Mouse (Mus musculus): ENCODE data around the gene Fam120a. TPM values are rescaled to one million over a fixed set of nuclear protein-coding genes. Genes with fewer than 3 reads are reported as not detected.

The Fam120a gene
- polyA plus RNA-seq, 1 experiment from 2014 or later: 13.9 TPM

GRCm38 (mm10) chr13:48982482-48983098, 14.8 kb upstream of the Fam120a start:
- Histone ChIP-seq H3K4me3 (no peak overlapping the region), H3K4me2 (replicated peaks) (no peak overlapping the region), H3K9ac (replicated peaks) (no peak overlapping the region), H3K27ac (replicated peaks) (no peak overlapping the region), H3K4me1 (no peaks in the 10 kb centered on the region), H3K9me3 (no peaks in the 10 kb centered on the region), H3K36me3 (no peaks in the 10 kb centered on the region), H3K27me3 (no peaks in the 10 kb centered on the region)
- no peak for ATAC-seq (replicated peaks)
- whole genome bisulfite sequencing: 88% methylated on average over 6 of the region's 6 CpGs

- WGBS: 69% methylated on average over 6 of the region's 6 CpGs
- Histone ChIP-seq H3K27ac (replicated peaks) (no peak overlapping the region), H3K27me3 (no peaks in the 10 kb centered on the region), H3K4me1 (no peaks in the 10 kb centered on the region), H3K9ac (replicated peaks) (no peak overlapping the region), H3K4me2 (replicated peaks) (no peak overlapping the region), H3K36me3 (no peaks in the 10 kb centered on the region), H3K9me3 (no peaks in the 10 kb centered on the region), H3K4me3 (no peak overlapping the region)
- no peak for ATAC-seq (replicated peaks)
These were observed 11.3 kb upstream of the Fam120a start for GRCm38 (mm10) chr13:48979069-48979468.

- no peaks in the 10 kb centered on the region for H3K36me3 ChIP-seq
- WGBS: 80% methylated on average over 3 of the region's 3 CpGs
- H3K4me2 ChIP-seq (replicated peaks): no peak overlapping the region
- no peak overlapping the region for H3K27ac ChIP-seq (replicated peaks)
- no peaks in the 10 kb centered on the region for H3K9me3 ChIP-seq
- H3K4me3 ChIP-seq: no peak overlapping the region
- no peaks in the 10 kb centered on the region for H3K27me3 ChIP-seq
- no peak overlapping the region for H3K9ac ChIP-seq (replicated peaks)
- no peak for ATAC-seq (replicated peaks)
- no peaks in the 10 kb centered on the region for H3K4me1 ChIP-seq
These were observed 10.0 kb upstream of the Fam120a start for GRCm38 (mm10) chr13:48977858-48978257.

- Histone ChIP-seq H3K4me1 (peaks cover 4% of the 10 kb centered on the region), H3K27ac (replicated peaks) (no peak overlapping the region), H3K9ac (replicated peaks) (no peak overlapping the region), H3K4me2 (replicated peaks) (no peak overlapping the region), H3K36me3 (no peaks in the 10 kb centered on the region), H3K4me3 (no peak overlapping the region), H3K27me3 (no peaks in the 10 kb centered on the region), H3K9me3 (no peaks in the 10 kb centered on the region)
- WGBS: 93% methylated on average over 2 of the region's 2 CpGs
- ATAC-seq (replicated peaks): no peak
These were observed 6.9 kb upstream of the Fam120a start for GRCm38 (mm10) chr13:48974699-48975098.

GRCm38 (mm10) chr13:48974266-48974665, 6.4 kb upstream of the Fam120a start:
- WGBS: 86% methylated on average over 4 of the region's 4 CpGs
- Histone ChIP-seq H3K36me3 (no peaks in the 10 kb centered on the region), H3K4me3 (no peak overlapping the region), H3K27me3 (no peaks in the 10 kb centered on the region), H3K9ac (replicated peaks) (no peak overlapping the region), H3K9me3 (no peaks in the 10 kb centered on the region), H3K4me2 (replicated peaks) (no peak overlapping the region), H3K4me1 (peaks cover 8% of the 10 kb centered on the region), H3K27ac (replicated peaks) (no peak overlapping the region)
- no peak for ATAC-seq (replicated peaks)

GRCm38 (mm10) chr13:48973231-48973630, 5.4 kb upstream of the Fam120a start:
- H3K4me3 ChIP-seq: no peak overlapping the region
- no peaks in the 10 kb centered on the region for H3K27me3 ChIP-seq
- no peak overlapping the region for H3K9ac ChIP-seq (replicated peaks)
- H3K36me3 ChIP-seq: no peaks in the 10 kb centered on the region
- no peak overlapping the region for H3K27ac ChIP-seq (replicated peaks)
- WGBS: 66% methylated on average over 5 of the region's 5 CpGs
- no peak overlapping the region for H3K4me2 ChIP-seq (replicated peaks)
- ATAC-seq (replicated peaks): no peak
- peaks cover 14% of the 10 kb centered on the region for H3K4me1 ChIP-seq
- no peaks in the 10 kb centered on the region for H3K9me3 ChIP-seq

GRCm38 (mm10) chr13:48971033-48971432, 3.2 kb upstream of the Fam120a start:
- Histone ChIP-seq H3K36me3 (no peaks in the 10 kb centered on the region), H3K27ac (replicated peaks) (no peak overlapping the region), H3K27me3 (no peaks in the 10 kb centered on the region), H3K4me3 (no peak overlapping the region), H3K9ac (replicated peaks) (no peak overlapping the region), H3K9me3 (no peaks in the 10 kb centered on the region), H3K4me1 (peaks cover 26% of the 10 kb centered on the region), H3K4me2 (replicated peaks) (no peak overlapping the region)
- WGBS: 57% methylated on average over 5 of the region's 5 CpGs
- ATAC-seq (replicated peaks): no peak

- ATAC-seq (replicated peaks): no peak
- H3K36me3 ChIP-seq: no peaks in the 10 kb centered on the region
- no peak overlapping the region for H3K4me3 ChIP-seq
- H3K27me3 ChIP-seq: no peaks in the 10 kb centered on the region
- no peak overlapping the region for H3K27ac ChIP-seq (replicated peaks)
- 79% methylated on average over 13 of the region's 13 CpGs for WGBS
- no peaks in the 10 kb centered on the region for H3K9me3 ChIP-seq
- no peak overlapping the region for H3K9ac ChIP-seq (replicated peaks)
- peaks cover 30% of the 10 kb centered on the region for H3K4me1 ChIP-seq
- H3K4me2 ChIP-seq (replicated peaks): no peak overlapping the region
These were observed 2.7 kb upstream of the Fam120a start for GRCm38 (mm10) chr13:48970566-48970965.

- Histone ChIP-seq H3K36me3 (no peaks in the 10 kb centered on the region), H3K4me1 (peaks cover 46% of the 10 kb centered on the region), H3K4me2 (replicated peaks) (peak overlapping the region; percentile 56), H3K4me3 (peak overlapping the region; percentile 96), H3K27me3 (no peaks in the 10 kb centered on the region), H3K9me3 (no peaks in the 10 kb centered on the region), H3K9ac (replicated peaks) (peak overlapping the region; percentile 94), H3K27ac (replicated peaks) (peak overlapping the region; percentile 99)
- WGBS: 12% methylated on average over 7 of the region's 7 CpGs
- no peak for ATAC-seq (replicated peaks)
These were observed 902 bp upstream of the Fam120a start for GRCm38 (mm10) chr13:48968750-48969088.

GRCm38 (mm10) chr13:48966851-48967821, 681 bp downstream of the Fam120a start:
- no peaks in the 10 kb centered on the region for H3K9me3 ChIP-seq
- ATAC-seq (replicated peaks): peak; percentile 8; the same call in 1 of the 2 replicates
- H3K27ac ChIP-seq (replicated peaks): peak overlapping the region; percentile 99
- peaks cover 49% of the 10 kb centered on the region for H3K4me1 ChIP-seq
- WGBS: under 1% methylated on average over 58 of the region's 58 CpGs
- H3K4me3 ChIP-seq: peak overlapping the region; percentile 96
- peak overlapping the region; percentile 93 for H3K4me2 ChIP-seq (replicated peaks)
- peak overlapping the region; percentile 94 for H3K9ac ChIP-seq (replicated peaks)
- H3K27me3 ChIP-seq: no peaks in the 10 kb centered on the region
- H3K36me3 ChIP-seq: no peaks in the 10 kb centered on the region

- peak; percentile 21 for ATAC-seq (replicated peaks)
- WGBS: 13% methylated on average over 7 of the region's 7 CpGs
- H3K9ac ChIP-seq (replicated peaks): peak overlapping the region; percentile 94
- peak overlapping the region; percentile 93 for H3K4me2 ChIP-seq (replicated peaks)
- H3K36me3 ChIP-seq: no peaks in the 10 kb centered on the region
- H3K4me1 ChIP-seq: peaks cover 49% of the 10 kb centered on the region
- H3K27ac ChIP-seq (replicated peaks): peak overlapping the region; percentile 99
- H3K4me3 ChIP-seq: peak overlapping the region; percentile 96
- H3K9me3 ChIP-seq: no peaks in the 10 kb centered on the region
- no peaks in the 10 kb centered on the region for H3K27me3 ChIP-seq
These were observed 2.0 kb downstream of the Fam120a start for GRCm38 (mm10) chr13:48965559-48966525.
